Mouse (Mus musculus) megakaryocyte, embryonic 14.5 days (primary cell): ENCODE results near the gene Med1. TPM values are rescaled to one million over a fixed set of nuclear protein-coding genes. Genes with fewer than 3 reads are reported as not detected.
A peak's percentile ranks its signal among the peaks of the same experiment; 100 is the strongest.

Experiments
- H3K27me3 ChIP-seq: replicated peaks from 2 replicates; pipeline ENCODE3; 2012; ENCODE audit warnings: inconsistent platforms
- H3K36me3 ChIP-seq: replicated peaks from 2 replicates; pipeline ENCODE3; 2012; ENCODE audit warnings: low read length, inconsistent platforms, mixed read lengths
- H3K4me1 ChIP-seq: 2 replicates; pipeline ENCODE4 v1.6.1; 2012; ENCODE audit warnings: inconsistent platforms
- H3K4me3 ChIP-seq: replicated peaks from 2 replicates; pipeline ENCODE3; 2012; ENCODE audit warnings: moderate library complexity, mild to moderate bottlenecking, inconsistent platforms
- H3K9me3 ChIP-seq: 2 replicates; pipeline ENCODE4 v1.6.1; 2012; ENCODE audit warnings: inconsistent platforms
- FLI1 ChIP-seq: IDR thresholded peaks from 2 replicates; pipeline ENCODE4 v1.6.1; 2012; ENCODE audit warnings: low read length, inconsistent platforms, mixed read lengths
- GATA1 ChIP-seq: IDR thresholded peaks from 3 replicates; pipeline ENCODE4 v1.6.1; 2012; ENCODE audit warnings: mixed read lengths, low read length, inconsistent platforms, borderline replicate concordance
- polyA plus RNA-seq: library from polyadenylated mRNA; stranded (reverse); fragments of >175 nt; gene quantifications from 2 replicates; pipeline ENCODE4 v1.2.3, GENCODE M21; 2012; ENCODE audit warnings: low replicate concordance; ENCODE audit not compliant: insufficient read depth

Med1 gene
- polyA plus RNA-seq, 1 experiment: 8.2 TPM

DNA sequence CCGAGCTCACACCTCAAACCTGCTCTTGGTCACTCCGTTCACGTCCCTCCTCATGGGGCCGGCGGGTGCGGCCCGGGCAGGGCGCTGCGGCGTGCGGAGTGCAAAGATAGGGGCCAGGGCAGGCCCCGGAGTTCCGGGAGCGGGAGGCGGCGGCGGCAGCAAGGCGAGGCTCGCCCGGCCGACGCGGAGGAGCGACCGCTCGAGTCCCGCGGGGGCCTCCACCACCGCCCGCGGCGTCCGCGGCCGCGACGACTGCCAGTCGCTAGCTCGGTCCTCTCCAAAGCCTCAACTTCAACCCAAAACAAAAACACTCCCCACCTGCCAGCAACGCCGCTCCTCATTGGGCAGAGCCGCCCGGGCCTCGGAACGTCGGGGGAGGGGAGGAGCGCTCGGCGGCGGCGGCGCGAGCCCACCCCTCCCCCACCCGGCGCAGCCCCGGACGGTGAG is 43.8 kb downstream of the Med1 start:
- Histone ChIP-seq H3K4me3 (peak overlapping the region; percentile 100), H3K36me3 (peaks cover 28% of the 10 kb centered on the region), H3K27me3 (no peaks in the 10 kb centered on the region), H3K4me1 (peaks cover 37% of the 10 kb centered on the region), H3K9me3 (no peaks in the 10 kb centered on the region)
- TF ChIP-seq FLI1 (no peak), GATA1 (no peak)

DNA sequence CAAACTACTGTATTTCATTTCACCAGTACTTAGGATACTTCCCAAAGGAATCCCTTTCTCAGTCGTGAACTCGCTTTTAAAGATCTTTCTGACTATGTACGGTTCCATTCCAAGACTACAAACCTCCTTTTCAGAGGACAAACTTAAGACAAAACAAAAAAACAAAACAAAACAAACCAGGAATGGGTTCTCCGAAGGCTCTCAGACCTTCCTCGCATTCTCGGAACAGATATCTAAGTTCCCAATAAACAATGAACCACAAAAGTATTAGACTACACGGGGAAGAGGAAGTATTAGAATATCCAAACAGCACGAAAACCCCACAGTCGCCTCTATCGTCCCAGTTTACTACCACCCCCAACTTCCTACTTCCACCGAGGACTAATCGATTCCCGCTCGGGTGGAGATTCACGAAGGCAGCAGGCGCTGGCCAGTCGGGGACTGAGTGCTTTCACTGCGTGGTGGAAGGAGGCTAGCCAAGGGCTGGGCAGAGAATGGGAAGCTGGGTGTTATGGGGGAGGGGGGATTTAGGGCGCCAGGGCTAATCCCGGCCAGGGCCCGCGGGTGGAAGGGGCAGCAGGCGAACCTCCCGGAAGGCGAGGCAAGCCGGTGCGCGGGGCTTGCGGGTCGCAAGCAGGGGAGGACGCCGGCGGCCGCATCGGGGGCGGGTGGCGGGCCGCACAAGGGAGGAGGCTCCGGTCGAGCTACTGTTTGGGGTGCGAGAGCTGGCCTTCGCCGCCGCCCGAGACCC is 44.4 kb downstream of the Med1 start:
- TF ChIP-seq GATA1 (no peak), FLI1 (no peak)
- Histone ChIP-seq H3K4me3 (peak overlapping the region; percentile 100), H3K4me1 (peaks cover 37% of the 10 kb centered on the region), H3K9me3 (no peaks in the 10 kb centered on the region), H3K27me3 (no peaks in the 10 kb centered on the region), H3K36me3 (peaks cover 26% of the 10 kb centered on the region)

DNA sequence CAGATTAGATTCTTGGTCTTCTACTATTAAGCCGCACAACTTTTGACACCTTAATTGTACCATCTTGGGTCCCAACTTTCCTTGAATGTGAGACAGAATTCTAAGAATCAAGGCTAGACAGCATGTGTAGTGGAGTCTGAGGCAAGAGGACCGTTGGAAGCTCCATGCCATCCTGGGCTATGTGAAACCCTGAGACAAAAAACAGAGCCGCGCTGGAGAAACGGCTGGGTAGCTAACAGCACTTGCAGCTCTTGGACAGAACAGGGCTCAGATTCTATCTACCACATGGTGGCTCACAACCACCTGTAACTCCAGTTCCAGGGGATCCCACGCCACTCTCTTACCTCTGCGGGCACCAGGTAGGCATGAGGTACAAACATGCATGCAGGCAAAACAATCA is 47.2 kb downstream of the Med1 start:
- H3K9me3 ChIP-seq: no peaks in the 10 kb centered on the region
- TF ChIP-seq FLI1 (no peak), GATA1 (no peak)

DNA sequence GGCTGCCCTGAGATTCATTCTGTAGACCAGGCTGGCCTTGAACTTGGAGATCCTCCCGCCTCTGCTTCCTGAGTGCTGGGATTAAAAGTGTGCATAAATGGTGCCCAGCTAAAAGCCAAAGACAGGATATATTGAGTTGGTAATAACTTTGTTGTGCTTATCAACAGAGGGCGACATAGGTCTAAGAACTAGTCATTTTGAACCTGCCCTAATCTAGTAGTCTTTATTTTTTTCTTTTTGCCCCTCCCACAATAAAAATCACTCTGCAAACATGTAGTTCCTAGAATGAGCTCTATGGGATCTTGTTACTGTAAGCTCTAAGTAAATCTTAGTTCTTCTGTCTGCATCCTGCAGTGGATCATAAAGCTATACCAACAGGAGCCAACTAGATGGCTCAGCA is 50.5 kb downstream of the Med1 start:
- Histone ChIP-seq H3K4me1 (peaks cover 44% of the 10 kb centered on the region), H3K27me3 (no peaks in the 10 kb centered on the region), H3K4me3 (no peak overlapping the region), H3K36me3 (peaks cover 54% of the 10 kb centered on the region), H3K9me3 (no peaks in the 10 kb centered on the region)
- TF ChIP-seq GATA1 (no peak), FLI1 (no peak)

More for the DNA sequence above, 47.2 kb downstream of the Med1 start:
- Histone ChIP-seq H3K27me3 (no peaks in the 10 kb centered on the region), H3K36me3 (peaks cover 35% of the 10 kb centered on the region), H3K4me3 (no peak overlapping the region), H3K4me1 (peaks cover 34% of the 10 kb centered on the region)

DNA sequence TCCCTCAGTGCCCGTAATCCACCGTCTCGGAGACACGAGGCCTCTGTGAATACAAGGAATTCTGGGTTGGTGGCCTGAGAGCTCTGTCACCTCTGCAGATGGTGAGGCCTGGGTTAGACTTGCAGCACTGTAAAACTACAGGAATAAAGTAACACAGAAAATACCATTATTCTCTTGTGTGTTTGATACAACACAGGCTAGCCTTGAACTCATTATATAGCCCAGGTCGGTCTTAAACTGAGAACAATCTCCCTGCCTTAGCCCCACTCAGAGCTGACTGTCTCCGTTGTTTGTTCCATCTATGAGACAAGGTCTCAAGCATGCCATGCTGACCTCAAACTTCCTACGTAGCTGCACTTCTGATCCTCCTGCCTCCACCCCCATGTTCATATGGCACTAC is 54.2 kb downstream of the Med1 start:
- peaks cover 43% of the 10 kb centered on the region for H3K36me3 ChIP-seq
- H3K9me3 ChIP-seq: no peaks in the 10 kb centered on the region
- peaks cover 26% of the 10 kb centered on the region for H3K4me1 ChIP-seq
- H3K4me3 ChIP-seq: no peak overlapping the region
- no peak for TF ChIP-seq GATA1
- TF ChIP-seq FLI1: no peak
- no peaks in the 10 kb centered on the region for H3K27me3 ChIP-seq

DNA sequence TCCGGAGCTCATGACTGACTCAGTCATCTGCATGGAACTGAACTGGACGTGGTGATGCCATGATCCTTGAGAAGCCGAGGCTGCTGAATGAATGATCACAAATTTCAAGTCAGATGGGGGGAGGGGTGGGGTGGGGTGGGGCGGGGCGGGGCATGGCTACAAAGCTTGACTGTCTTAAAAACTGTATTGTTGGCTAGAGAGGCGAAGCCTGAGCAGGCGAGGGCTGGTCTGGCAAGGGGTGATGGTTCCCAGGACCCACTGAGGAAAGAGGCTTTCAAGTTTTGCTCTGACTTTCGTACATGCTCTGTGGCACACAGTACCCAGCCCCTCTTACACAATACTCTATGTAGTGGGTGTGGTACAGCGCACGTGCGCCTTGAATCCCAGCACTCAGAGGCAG is 55.3 kb downstream of the Med1 start:
- Histone ChIP-seq H3K9me3 (no peaks in the 10 kb centered on the region), H3K36me3 (peaks cover 39% of the 10 kb centered on the region), H3K4me1 (peaks cover 26% of the 10 kb centered on the region), H3K4me3 (no peak overlapping the region), H3K27me3 (no peaks in the 10 kb centered on the region)
- TF ChIP-seq GATA1 (no peak), FLI1 (no peak)

DNA sequence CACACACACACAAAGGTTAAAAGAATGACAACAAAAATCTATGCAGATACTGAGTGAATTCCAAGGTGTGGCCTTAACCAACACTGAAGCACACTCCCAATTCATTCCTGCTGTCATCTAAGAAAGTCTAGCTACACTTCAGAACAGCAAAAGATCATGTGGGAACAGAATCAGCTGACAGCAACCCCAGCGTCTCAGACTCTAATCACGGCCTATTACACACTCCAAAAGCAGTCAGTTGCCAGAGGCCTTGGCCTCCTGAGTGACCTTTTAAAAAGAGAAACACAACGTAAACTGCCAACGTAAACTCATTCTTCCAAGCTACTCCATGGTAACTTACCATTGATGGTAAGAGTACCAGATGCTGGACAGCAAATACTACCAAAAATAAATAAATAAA is 58.1 kb downstream of the Med1 start:
- Histone ChIP-seq H3K4me3 (no peak overlapping the region), H3K27me3 (no peaks in the 10 kb centered on the region)
- no peak for TF ChIP-seq GATA1
- TF ChIP-seq FLI1: no peak

DNA sequence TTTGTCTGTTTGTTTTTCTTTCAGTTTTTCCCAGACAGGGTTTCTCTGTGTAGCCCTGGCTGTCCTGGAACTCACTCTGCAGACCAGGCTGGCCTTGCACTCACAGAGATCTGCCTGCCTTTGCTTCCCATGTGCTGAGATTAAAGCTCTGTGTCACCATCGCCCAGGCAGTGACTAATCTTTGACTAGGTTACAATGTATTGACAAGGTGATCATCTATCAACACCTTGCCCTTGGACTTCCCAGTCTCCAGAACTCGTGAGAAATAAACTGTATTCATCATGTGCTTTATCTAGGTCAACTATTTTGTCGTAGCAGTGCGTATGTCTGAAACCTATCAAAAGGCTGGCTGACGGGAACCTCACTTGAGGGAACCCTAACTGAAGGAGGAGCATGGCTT is 69.7 kb downstream of the Med1 start:
- no peaks in the 10 kb centered on the region for H3K27me3 ChIP-seq
- TF ChIP-seq FLI1 (no peak), GATA1 (no peak)
- H3K4me3 ChIP-seq: no peak overlapping the region
- peaks cover 88% of the 10 kb centered on the region for H3K36me3 ChIP-seq
- peaks cover 11% of the 10 kb centered on the region for H3K4me1 ChIP-seq
- no peaks in the 10 kb centered on the region for H3K9me3 ChIP-seq

More for the DNA sequence above, 58.1 kb downstream of the Med1 start:
- peaks cover 24% of the 10 kb centered on the region for H3K4me1 ChIP-seq
- no peaks in the 10 kb centered on the region for H3K9me3 ChIP-seq
- peaks cover 26% of the 10 kb centered on the region for H3K36me3 ChIP-seq

DNA sequence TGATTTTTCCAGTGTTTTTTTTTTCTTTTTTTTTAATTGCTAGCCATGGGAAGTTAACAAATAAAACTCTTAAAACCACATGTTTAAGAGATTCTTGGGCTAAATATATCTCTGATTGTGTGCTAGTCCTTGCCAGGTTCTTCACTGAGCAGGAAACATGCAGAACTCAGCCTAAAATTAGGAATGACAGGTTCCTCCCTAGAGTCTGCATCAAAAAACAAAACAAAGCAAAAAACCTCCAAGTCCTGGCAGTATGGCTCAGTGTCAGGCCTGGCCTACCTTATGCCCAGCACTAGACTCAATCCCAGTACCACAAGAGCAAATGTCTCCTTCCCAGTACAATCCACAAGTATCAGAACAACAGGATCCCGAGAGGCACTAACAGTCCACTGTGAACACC is 78.7 kb downstream of the Med1 start:
- peaks cover 83% of the 10 kb centered on the region for H3K36me3 ChIP-seq
- H3K4me3 ChIP-seq: no peak overlapping the region
- no peaks in the 10 kb centered on the region for H3K9me3 ChIP-seq
- TF ChIP-seq GATA1 (no peak), FLI1 (no peak)
- peaks cover 17% of the 10 kb centered on the region for H3K4me1 ChIP-seq
- H3K27me3 ChIP-seq: no peaks in the 10 kb centered on the region

DNA sequence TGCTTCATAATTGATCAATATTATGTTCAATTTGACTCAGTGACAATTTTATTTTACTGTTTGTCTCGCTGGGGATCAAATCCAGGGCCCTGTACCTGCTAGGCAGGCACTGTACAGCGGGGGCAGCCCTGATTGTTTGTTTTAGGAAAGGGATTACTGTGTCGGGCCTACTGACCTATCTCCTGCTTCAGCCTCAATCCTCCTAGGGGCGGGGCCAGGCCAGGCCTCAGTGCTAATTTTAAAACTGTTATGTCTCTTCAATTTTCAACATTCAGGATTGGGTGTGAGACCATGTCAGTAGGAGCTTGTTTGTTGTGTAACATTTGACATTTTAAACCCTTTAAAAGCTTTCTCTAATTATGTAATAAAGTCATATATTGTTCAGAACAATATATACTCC is 79.6 kb downstream of the Med1 start:
- H3K4me3 ChIP-seq: no peak overlapping the region
- peaks cover 84% of the 10 kb centered on the region for H3K36me3 ChIP-seq
- TF ChIP-seq GATA1 (no peak), FLI1 (no peak)
- peaks cover 13% of the 10 kb centered on the region for H3K4me1 ChIP-seq
- H3K9me3 ChIP-seq: no peaks in the 10 kb centered on the region
- H3K27me3 ChIP-seq: no peaks in the 10 kb centered on the region

DNA sequence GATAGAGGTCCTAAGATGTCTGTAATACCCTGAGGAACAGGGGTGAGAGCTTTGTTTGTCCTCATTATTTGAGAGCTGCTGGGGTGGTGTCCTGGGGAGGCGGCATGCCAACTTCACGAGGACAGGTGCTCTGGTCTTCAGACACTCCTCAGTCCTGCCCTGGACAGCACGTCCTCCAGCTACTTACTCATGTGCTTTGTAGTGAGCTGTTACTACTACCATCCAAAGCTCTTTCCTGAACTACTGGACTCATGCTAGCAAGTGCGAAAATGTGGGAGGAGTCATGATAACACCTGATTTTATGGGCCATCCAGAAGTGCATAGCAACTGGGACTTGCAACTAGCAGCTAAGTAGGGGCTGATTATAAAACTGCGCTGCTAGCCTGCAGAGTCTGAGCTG is 83.4 kb downstream of the Med1 start:
- H3K4me1 ChIP-seq: peaks cover 2% of the 10 kb centered on the region; the same call in 1 of the 2 replicates
- no peak for TF ChIP-seq GATA1
- no peak for TF ChIP-seq FLI1
- peaks cover 96% of the 10 kb centered on the region for H3K36me3 ChIP-seq

More for the DNA sequence above, 83.4 kb downstream of the Med1 start:
- H3K4me3 ChIP-seq: no peak overlapping the region
- H3K27me3 ChIP-seq: no peaks in the 10 kb centered on the region
- no peaks in the 10 kb centered on the region for H3K9me3 ChIP-seq

Other genes starting within 250 kb of the Med1 start
- 1.6 TPM in 1 of 2 replicates, not detected in the other for gene Plxdc1, start 206.8 kb downstream of the Med1 start, polyA plus RNA-seq
- 9.1 TPM in 1 of 2 replicates, not detected in the other for gene Arl5c, start 197.1 kb downstream of the Med1 start, polyA plus RNA-seq
- 1.4 and 2.8 TPM in 2 replicates for gene Cacnb1, start 170.3 kb downstream of the Med1 start, polyA plus RNA-seq
- gene Rpl19, start 166.6 kb downstream of the Med1 start, polyA plus RNA-seq: 275 and 2,598 TPM in 2 replicates
- 1.5 TPM in 1 of 2 replicates, not detected in the other for gene Stac2, start 139.8 kb downstream of the Med1 start, polyA plus RNA-seq
- gene Fbxl20, start 42.9 kb downstream of the Med1 start, polyA plus RNA-seq: 4.7 and 7.1 TPM in 2 replicates
- gene Cdk12, start 9.8 kb upstream of the Med1 start, polyA plus RNA-seq: 5.5 and 6.0 TPM in 2 replicates
- gene Neurod2, start 136.4 kb upstream of the Med1 start, polyA plus RNA-seq: not detected in 2 replicates
- gene Ppp1r1b, start 155.1 kb upstream of the Med1 start, polyA plus RNA-seq: 0.34 TPM in 1 of 2 replicates, not detected in the other
- gene Stard3, start 165.1 kb upstream of the Med1 start, polyA plus RNA-seq: 23.5 and 70.4 TPM in 2 replicates
- gene Tcap, start 190.5 kb upstream of the Med1 start, polyA plus RNA-seq: 0.82 TPM in 1 of 2 replicates, not detected in the other
- gene Pnmt, start 193.2 kb upstream of the Med1 start, polyA plus RNA-seq: not detected in 2 replicates
- gene Pgap3, start 207.2 kb upstream of the Med1 start, polyA plus RNA-seq: 8.5 and 10.4 TPM in 2 replicates
- 0.04 TPM in 1 of 2 replicates, not detected in the other for gene Erbb2, start 219.2 kb upstream of the Med1 start, polyA plus RNA-seq
- gene Mien1, start 245.7 kb upstream of the Med1 start, polyA plus RNA-seq: 9.6 and 89.1 TPM in 2 replicates